Mouse (Mus musculus): ENCODE data around the gene Dohh. TPM values are rescaled to one million over a fixed set of nuclear protein-coding genes. Genes with fewer than 3 reads are reported as not detected.
A peak's percentile ranks its signal among the peaks of the same experiment; 100 is the strongest.

Gene Dohh
- polyA plus RNA-seq, 1 experiment from 2014 or later = 83.1 TPM

DNA sequence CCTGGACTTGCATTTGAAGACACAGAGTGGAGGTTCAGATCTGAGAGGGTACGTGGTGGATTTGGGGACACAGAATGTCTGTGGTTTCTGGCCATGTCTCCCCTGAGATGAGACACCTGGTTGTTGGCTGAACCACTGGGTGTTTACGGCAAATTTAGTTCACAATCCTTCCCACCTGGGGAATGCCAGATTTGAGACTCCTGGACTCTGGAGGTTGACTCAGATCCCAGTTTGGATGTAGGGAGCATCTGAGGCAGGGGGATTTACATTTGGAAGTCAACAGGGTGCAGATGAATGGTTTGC is 6.9 kb upstream of the Dohh start:
- Histone ChIP-seq H3K9ac (peak overlapping the region; percentile 88), H3K27ac (replicated peaks) (peak overlapping the region; percentile 29), H3K4me3 (replicated peaks) (peak overlapping the region; percentile 74), H3K36me3 (peaks cover 31% of the 10 kb centered on the region), H3K9me3 (replicated peaks) (no peaks in the 10 kb centered on the region), H3K27me3 (no peaks in the 10 kb centered on the region), H3K4me2 (replicated peaks) (peak overlapping the region; percentile 77), H3K4me1 (peaks cover 34% of the 10 kb centered on the region)
- ATAC-seq (ENCODE audit: insufficient number of reproducible peaks, low FRiP score, low TSS enrichment, low read depth) = no peak
- WGBS = 44% methylated on average over 2 of the region's 2 CpGs

DNA sequence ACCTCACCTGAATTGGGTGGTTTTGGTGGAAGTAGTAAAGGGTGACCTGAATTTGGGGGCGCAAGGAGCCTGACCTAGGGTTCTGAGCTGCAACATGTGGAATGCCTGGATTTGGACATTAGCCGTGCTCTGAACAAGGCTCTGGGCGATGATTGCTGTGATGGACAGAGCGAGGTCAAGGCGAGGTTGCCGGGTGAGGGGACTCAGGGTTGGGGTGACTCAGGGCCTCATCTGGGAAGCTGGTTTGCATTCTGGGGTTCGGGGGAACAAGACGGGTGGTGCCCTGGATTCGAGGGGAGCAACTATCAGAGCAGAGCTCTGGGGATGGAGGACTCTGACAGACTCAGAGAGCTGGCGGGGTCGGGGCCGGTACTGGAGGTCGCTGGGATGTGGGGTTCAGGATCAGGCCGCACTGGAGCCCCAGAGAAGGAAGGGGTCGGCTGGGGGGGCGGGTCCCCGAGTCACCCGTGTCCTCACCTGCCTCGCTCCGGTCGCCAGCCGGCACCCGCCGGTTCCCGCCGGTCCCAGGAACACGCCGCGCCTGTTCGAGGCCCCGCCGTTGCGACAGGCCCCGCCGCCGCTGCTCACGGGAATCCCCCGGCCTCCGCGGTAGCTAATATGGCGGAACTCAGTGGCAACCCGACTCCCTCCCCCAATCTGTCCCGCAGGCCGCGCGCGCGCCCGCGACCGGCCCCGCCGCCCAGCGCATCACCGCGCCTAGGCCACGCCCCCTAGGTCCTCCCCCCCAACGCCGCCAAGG is 6.3 kb upstream of the Dohh start, which contains the start of gene Fzr1:
TSS of gene Fzr1 (minus strand) at position 724 of the 760 bp plus-strand sequence.
- peak within 1 kb of the TSS; percentile 80 for H3K27ac ChIP-seq (replicated peaks)
- 0% methylated on average over 50 of the region's 59 CpGs for WGBS

DNA sequence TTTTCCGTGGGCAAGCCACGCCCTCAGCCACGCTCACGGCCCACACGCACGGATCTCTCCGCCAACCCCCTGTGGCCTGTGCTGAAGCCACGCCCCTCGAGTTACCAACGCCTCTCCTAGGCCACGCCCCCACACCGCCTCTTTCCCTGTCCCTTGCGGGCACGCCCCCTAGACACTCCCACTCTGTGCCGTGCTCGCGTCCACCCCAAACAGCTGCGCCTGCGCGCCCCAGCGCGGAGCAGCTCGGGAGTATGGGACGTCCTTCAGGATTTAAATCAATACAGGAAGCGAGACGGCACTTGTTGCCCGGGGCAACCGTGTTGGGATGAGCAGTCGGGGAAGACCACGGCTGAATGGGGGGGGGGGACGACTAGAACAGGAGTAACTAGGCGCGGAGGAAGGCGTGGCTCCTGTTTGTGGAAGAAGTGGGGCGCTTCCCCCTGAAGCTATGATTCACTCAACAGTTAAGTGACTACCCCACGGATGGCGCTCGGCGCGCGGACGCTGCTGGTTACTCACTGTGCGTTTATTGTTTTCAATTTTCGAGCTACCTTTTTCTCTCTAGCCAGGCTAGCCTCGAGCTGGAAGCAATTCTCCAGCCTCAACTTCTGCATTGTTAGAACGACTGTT is 5.6 kb upstream of the Dohh start:
- Histone ChIP-seq H3K36me3 (peaks cover 17% of the 10 kb centered on the region), H3K4me2 (replicated peaks) (peak overlapping the region; percentile 77), H3K4me1 (peaks cover 34% of the 10 kb centered on the region), H3K27me3 (no peaks in the 10 kb centered on the region), H3K27ac (replicated peaks) (peak overlapping the region; percentile 80), H3K9ac (peak overlapping the region; percentile 39), H3K9me3 (replicated peaks) (no peaks in the 10 kb centered on the region), H3K4me3 (replicated peaks) (peak overlapping the region; percentile 74)
- WGBS = 1% methylated on average over 46 of the region's 46 CpGs
- peak; percentile 97 for ATAC-seq (ENCODE audit: insufficient number of reproducible peaks, low FRiP score, low TSS enrichment, low read depth)

More for the DNA sequence above, 6.3 kb upstream of the Dohh start, which contains the start of gene Fzr1:
- no peak for ATAC-seq (ENCODE audit: insufficient number of reproducible peaks, low FRiP score, low TSS enrichment, low read depth)
- peak within 1 kb of the TSS; percentile 74 for H3K4me3 ChIP-seq (replicated peaks)
- H3K36me3 ChIP-seq = peaks cover 24% of the 10 kb centered on the region
- peak within 1 kb of the TSS; percentile 88 for H3K9ac ChIP-seq
- no peaks in the 10 kb centered on the region for H3K9me3 ChIP-seq (replicated peaks)
- peaks cover 34% of the 10 kb centered on the region for H3K4me1 ChIP-seq
- H3K27me3 ChIP-seq = no peaks in the 10 kb centered on the region
- peak within 1 kb of the TSS; percentile 77 for H3K4me2 ChIP-seq (replicated peaks)

DNA sequence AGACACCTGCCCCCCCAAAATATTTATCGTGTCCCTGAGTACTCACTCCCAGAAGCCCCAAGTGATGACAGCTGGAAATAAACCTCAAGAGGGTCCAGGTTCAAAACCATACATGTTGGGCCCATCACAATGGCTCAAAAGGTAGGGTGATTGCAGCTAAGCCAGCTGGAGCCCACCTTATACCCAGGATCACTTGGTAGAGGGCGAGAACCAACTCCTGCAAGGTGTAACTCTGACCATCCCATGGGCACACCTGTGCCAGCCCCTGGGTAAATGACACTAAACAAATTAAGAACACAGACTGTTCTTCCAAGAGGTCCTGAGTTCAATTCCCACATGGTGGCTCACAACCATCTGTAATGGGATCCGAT is 5.1 kb upstream of the Dohh start:
- Histone ChIP-seq H3K9ac (peak overlapping the region; percentile 39; the same call in 1 of the 2 replicates), H3K4me3 (replicated peaks) (peak overlapping the region; percentile 74), H3K4me1 (peaks cover 34% of the 10 kb centered on the region), H3K27me3 (no peaks in the 10 kb centered on the region), H3K9me3 (replicated peaks) (no peaks in the 10 kb centered on the region), H3K36me3 (peaks cover 12% of the 10 kb centered on the region), H3K27ac (replicated peaks) (peak overlapping the region; percentile 80), H3K4me2 (replicated peaks) (peak overlapping the region; percentile 77)
- 60% methylated on average over 3 of the region's 3 CpGs for WGBS
- ATAC-seq (ENCODE audit: insufficient number of reproducible peaks, low FRiP score, low TSS enrichment, low read depth) = no peak

DNA sequence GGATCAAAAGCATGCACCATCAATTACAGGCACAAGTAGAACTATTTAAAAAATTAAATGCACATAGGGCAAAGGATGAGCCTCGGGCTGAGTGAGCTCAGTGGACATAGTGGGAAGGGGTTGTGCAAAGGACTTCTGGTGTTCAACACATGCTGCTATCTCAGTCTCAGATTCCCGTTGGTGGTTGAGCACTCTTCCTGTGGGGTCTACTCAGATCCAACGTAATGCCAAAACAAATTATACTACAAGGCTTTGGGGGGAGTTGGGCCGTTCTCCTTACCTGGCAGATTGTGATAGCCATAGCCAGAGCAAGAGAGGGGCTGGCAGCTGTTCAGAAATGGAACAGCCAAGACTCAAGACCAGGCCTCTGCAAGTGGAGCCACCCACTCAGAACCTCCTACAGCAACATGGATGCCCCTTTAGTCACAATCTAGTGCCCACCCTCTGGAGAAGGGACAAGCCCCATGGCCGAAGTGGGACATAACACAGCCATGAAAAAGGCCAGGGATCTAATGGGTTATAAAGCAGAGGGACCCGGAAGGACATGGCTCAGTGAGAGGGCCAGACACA is 4.3 kb upstream of the Dohh start:
- 80% methylated on average over 6 of the region's 6 CpGs for WGBS
- Histone ChIP-seq H3K4me2 (replicated peaks) (no peak overlapping the region), H3K4me1 (peaks cover 38% of the 10 kb centered on the region), H3K27me3 (no peaks in the 10 kb centered on the region), H3K9me3 (replicated peaks) (no peaks in the 10 kb centered on the region), H3K4me3 (replicated peaks) (no peak overlapping the region), H3K36me3 (peaks cover 10% of the 10 kb centered on the region; the same call in 1 of the 2 replicates), H3K9ac (no peak overlapping the region), H3K27ac (replicated peaks) (no peak overlapping the region)
- ATAC-seq (ENCODE audit: insufficient number of reproducible peaks, low FRiP score, low TSS enrichment, low read depth) = no peak

DNA sequence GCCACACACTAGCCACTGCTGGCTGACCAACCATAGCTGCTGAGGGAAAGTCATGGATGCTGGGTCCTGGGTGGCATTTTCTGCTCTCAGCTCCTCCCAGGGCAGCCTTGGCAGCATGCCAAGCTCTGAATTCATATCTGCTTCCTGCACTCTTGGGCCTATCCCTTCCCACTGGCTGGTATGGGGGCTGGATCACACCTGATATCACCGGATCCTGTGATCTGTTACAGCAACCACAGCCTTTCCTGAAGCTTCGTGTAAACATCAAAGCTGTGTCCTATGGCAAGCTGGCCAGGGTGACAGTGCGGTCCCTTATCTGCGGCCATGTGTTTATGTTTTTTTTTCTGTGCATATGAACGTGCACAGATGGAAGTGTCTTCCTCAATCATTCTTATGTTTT is 2.2 kb upstream of the Dohh start:
- no peak overlapping the region for H3K4me3 ChIP-seq (replicated peaks)
- H3K9me3 ChIP-seq (replicated peaks) = no peaks in the 10 kb centered on the region
- ATAC-seq (ENCODE audit: insufficient number of reproducible peaks, low FRiP score, low TSS enrichment, low read depth) = no peak
- H3K4me2 ChIP-seq (replicated peaks) = no peak overlapping the region
- peaks cover 12% of the 10 kb centered on the region for H3K36me3 ChIP-seq
- H3K27ac ChIP-seq (replicated peaks) = no peak overlapping the region
- H3K4me1 ChIP-seq = peaks cover 34% of the 10 kb centered on the region
- WGBS = 73% methylated on average over 5 of the region's 5 CpGs
- H3K27me3 ChIP-seq = no peaks in the 10 kb centered on the region
- no peak overlapping the region for H3K9ac ChIP-seq

DNA sequence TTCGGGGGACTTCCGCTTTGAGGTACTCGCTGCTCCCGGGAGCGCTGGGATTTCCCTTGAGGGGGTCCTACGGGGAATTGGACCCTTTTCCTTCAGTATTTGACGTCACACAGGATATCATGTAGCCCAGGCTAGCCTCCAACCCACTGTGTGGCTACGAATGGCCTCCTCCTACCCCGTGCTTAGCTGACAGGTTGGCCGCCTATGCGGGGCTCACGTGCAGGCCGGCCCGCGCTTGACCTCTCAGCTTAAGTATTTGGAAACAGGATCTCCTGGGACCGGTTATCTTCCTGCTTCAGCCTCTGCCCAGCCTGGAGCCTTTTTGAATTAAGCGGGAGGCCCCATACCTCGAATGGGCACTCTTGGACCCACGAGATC is 366 bp downstream of the Dohh start:
- H3K36me3 ChIP-seq = peaks cover 38% of the 10 kb centered on the region
- peak overlapping the region; percentile 91 for H3K4me3 ChIP-seq (replicated peaks)
- peaks cover 27% of the 10 kb centered on the region for H3K4me1 ChIP-seq
- peak overlapping the region; percentile 70 for H3K9ac ChIP-seq
- peak overlapping the region; percentile 89 for H3K27ac ChIP-seq (replicated peaks)
- ATAC-seq (ENCODE audit: insufficient number of reproducible peaks, low FRiP score, low TSS enrichment, low read depth) = no peak
- peak overlapping the region; percentile 95 for H3K4me2 ChIP-seq (replicated peaks)
- H3K9me3 ChIP-seq (replicated peaks) = no peaks in the 10 kb centered on the region
- WGBS = under 1% methylated on average over 19 of the region's 19 CpGs
- H3K27me3 ChIP-seq = no peaks in the 10 kb centered on the region

DNA sequence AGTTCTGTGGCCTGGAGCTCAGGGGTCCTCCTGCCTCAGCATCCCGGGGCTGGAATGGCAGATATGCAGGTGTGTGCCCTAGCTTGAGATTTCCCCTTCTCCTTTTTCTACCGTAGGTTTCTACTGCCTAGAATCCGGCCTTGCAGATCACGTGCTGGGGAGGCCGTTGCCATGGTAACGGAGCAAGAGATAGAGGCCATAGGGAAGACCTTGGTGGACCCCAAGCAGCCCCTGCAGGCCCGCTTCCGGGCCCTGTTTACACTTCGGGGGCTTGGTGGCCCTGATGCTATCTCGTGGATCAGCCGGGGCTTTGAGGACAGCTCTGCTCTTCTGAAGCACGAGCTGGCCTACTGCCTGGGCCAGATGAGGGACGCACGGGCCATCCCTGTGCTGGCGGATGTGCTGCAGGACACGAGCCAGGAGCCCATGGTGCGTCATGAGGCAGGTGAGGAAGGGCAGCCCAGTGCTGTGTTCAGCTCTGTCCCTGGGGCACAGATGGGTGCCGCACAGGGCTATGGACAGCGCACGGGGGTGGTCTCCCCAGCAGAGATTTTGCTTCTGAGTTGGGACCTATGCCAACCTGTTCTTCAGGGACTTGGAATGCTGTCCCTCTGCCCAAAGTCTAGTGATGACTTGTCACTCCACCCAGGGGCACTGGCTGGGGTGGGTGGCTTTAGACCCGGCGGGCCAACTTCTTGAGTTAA is 1.5 kb downstream of the Dohh start:
- H3K27ac ChIP-seq (replicated peaks) = no peak overlapping the region
- no peaks in the 10 kb centered on the region for H3K27me3 ChIP-seq
- no peak for ATAC-seq (ENCODE audit: insufficient number of reproducible peaks, low FRiP score, low TSS enrichment, low read depth)
- peaks cover 38% of the 10 kb centered on the region for H3K36me3 ChIP-seq
- H3K4me2 ChIP-seq (replicated peaks) = peak overlapping the region; percentile 95
- 84% methylated on average over 22 of the region's 22 CpGs for whole genome bisulfite sequencing
- peaks cover 33% of the 10 kb centered on the region for H3K4me1 ChIP-seq
- H3K9me3 ChIP-seq (replicated peaks) = no peaks in the 10 kb centered on the region
- H3K4me3 ChIP-seq (replicated peaks) = peak overlapping the region; percentile 91
- H3K9ac ChIP-seq = no peak overlapping the region

DNA sequence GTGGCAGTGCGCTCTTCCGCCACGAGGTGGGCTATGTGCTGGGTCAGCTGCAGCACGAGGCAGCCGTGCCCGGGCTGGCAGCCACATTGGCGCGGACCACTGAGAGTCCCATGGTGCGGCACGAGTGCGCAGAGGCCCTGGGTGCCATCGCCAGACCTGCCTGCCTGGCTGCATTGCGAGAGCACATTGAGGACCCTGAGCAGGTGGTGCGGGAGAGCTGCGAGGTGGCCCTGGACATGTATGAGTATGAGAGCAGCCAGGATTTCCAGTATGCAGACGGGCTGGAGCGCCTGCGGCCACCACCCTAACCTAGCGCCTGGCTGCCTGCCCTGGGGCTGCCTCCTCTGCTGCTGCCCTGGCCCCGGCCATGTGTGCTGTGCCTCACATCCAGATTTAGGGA is 3.5 kb downstream of the Dohh start:
- H3K36me3 ChIP-seq = peaks cover 38% of the 10 kb centered on the region
- no peak overlapping the region for H3K9ac ChIP-seq
- 92% methylated on average over 20 of the region's 20 CpGs for WGBS
- ATAC-seq (ENCODE audit: insufficient number of reproducible peaks, low FRiP score, low TSS enrichment, low read depth) = no peak
- peaks cover 32% of the 10 kb centered on the region for H3K4me1 ChIP-seq
- no peaks in the 10 kb centered on the region for H3K27me3 ChIP-seq
- no peak overlapping the region for H3K4me3 ChIP-seq (replicated peaks)
- H3K27ac ChIP-seq (replicated peaks) = no peak overlapping the region
- no peaks in the 10 kb centered on the region for H3K9me3 ChIP-seq (replicated peaks)
- H3K4me2 ChIP-seq (replicated peaks) = no peak overlapping the region

DNA sequence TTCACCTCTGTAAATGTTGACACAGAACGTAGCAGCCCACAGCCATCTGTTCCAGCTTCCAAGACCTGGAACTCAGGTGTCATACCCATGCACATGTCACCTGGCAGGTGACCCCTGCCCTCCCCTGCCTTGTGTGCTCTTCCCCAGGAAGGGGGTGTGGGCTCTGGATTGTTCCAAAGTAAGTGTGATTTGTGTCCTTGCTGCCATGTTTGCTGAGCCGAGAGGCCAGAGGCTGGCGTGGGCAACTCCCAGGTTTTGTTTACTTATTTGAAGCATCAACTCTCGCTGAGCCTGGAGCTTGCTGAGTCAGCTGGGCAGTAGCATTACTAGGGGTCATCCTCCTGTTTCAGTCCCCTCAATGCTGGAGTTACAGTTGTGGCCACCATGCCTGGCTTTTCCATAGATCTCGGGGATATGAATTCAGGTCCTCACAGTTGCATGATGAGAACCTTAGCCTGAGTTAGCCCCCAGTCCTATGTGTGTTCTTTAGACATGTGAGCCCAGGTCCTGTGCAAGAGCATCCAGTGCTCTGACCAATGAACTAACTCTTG is 4.4 kb downstream of the Dohh start, which contains the start of gene Gm48552:
TSS of gene Gm48552 (plus strand) at position 501 of the 551 bp plus-strand sequence.
- no peak within 1 kb of the TSS for H3K4me3 ChIP-seq (replicated peaks)
- H3K9ac ChIP-seq = no peak within 1 kb of the TSS
- peaks cover 38% of the 10 kb centered on the region for H3K36me3 ChIP-seq
- H3K9me3 ChIP-seq (replicated peaks) = no peaks in the 10 kb centered on the region
- no peak for ATAC-seq (ENCODE audit: insufficient number of reproducible peaks, low FRiP score, low TSS enrichment, low read depth)
- H3K27me3 ChIP-seq = no peaks in the 10 kb centered on the region
- H3K27ac ChIP-seq (replicated peaks) = no peak within 1 kb of the TSS
- no peak within 1 kb of the TSS for H3K4me2 ChIP-seq (replicated peaks)
- 83% methylated on average over 5 of the region's 5 CpGs for WGBS
- H3K4me1 ChIP-seq = peaks cover 41% of the 10 kb centered on the region

DNA sequence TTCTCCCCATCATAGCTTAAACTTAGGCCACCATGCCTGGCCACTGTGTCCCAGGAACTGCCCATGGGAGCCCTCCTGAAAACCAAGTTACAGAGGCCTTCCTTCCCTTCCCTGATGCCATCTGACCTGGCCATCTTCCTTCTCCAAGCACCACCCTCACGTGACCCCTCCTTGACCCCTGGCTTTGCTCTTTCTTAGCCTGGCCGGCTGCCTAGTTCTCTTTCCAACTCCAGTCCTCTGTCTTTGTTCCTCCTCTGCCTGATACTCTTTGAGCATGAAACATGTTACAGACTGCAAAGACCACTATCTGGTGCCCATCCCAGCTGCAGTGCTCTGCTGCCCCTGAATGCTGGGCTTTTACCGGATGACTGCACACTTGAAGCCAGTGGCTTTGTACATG is 5.1 kb downstream of the Dohh start:
- 58% methylated on average over 3 of the region's 3 CpGs for WGBS
- Histone ChIP-seq H3K4me2 (replicated peaks) (no peak overlapping the region), H3K9me3 (replicated peaks) (no peaks in the 10 kb centered on the region), H3K27me3 (no peaks in the 10 kb centered on the region), H3K27ac (replicated peaks) (no peak overlapping the region), H3K4me3 (replicated peaks) (no peak overlapping the region), H3K9ac (no peak overlapping the region), H3K36me3 (peaks cover 38% of the 10 kb centered on the region), H3K4me1 (peaks cover 48% of the 10 kb centered on the region)
- ATAC-seq (ENCODE audit: insufficient number of reproducible peaks, low FRiP score, low TSS enrichment, low read depth) = no peak
